Mouse (Mus musculus) myocyte (in vitro differentiated cells): ENCODE measurements around the gene Dpp6. TPM values are rescaled to one million over a fixed set of nuclear protein-coding genes. Genes with fewer than 3 reads are reported as not detected.
A peak's percentile ranks its signal among the peaks of the same experiment; 100 is the strongest.

Source experiments
- H3K27me3 ChIP-seq: one replicate; pipeline ENCODE4 v1.6.1; 2011; ENCODE audit not compliant: control insufficient read depth, insufficient read depth, insufficient read length
- H3K36me3 ChIP-seq: one replicate; pipeline ENCODE4 v1.6.1; 2011; ENCODE audit not compliant: control insufficient read depth, insufficient read depth
- H3K4me2 ChIP-seq: one replicate; pipeline ENCODE4 v1.6.1; 2011; ENCODE audit warnings: low read depth, control low read depth
- H3K4me3 ChIP-seq: one replicate; pipeline ENCODE4 v1.5.1; 2011; ENCODE audit warnings: mild to moderate bottlenecking, control low read depth, moderate library complexity
- H3K79me2 ChIP-seq: one replicate; pipeline ENCODE4 v1.6.1; 2011; ENCODE audit not compliant: control insufficient read depth, insufficient read depth
- H3ac ChIP-seq: one replicate; pipeline ENCODE4 v1.6.1; 2011; ENCODE audit not compliant: control insufficient read depth, insufficient read length
- CEBPB ChIP-seq: IDR thresholded peaks from 2 replicates; pipeline ENCODE4 v1.6.1; 2011; ENCODE audit warnings: mild to moderate bottlenecking, moderate library complexity; ENCODE audit not compliant: poor library complexity, insufficient read depth, severe bottlenecking
- E2F4 ChIP-seq: IDR thresholded peaks from one replicate; pipeline ENCODE4 v1.6.1; 2011; ENCODE audit warnings: mild to moderate bottlenecking, control low read depth, moderate library complexity; ENCODE audit not compliant: insufficient read depth
- MAX ChIP-seq: IDR thresholded peaks from one replicate; pipeline ENCODE4 v1.6.1; 2011; ENCODE audit warnings: low read depth, mild to moderate bottlenecking, control low read depth
- MYOD1 ChIP-seq, 3 experiments: IDR thresholded peaks; one replicate each; pipeline ENCODE4 v1.6.1; 2011; ENCODE audit warnings: control low read depth in 2 of 3, low read depth in 2 of 3, mild to moderate bottlenecking in 2 of 3, moderate library complexity in 1 of 3; ENCODE audit not compliant: insufficient read length in 2 of 3, control insufficient read depth in 1 of 3
- MYOG ChIP-seq, 3 experiments: IDR thresholded peaks; one replicate each; pipeline ENCODE4 v1.6.1; 2011; ENCODE audit warnings: control low read depth in 2 of 3, low read depth in 2 of 3, mild to moderate bottlenecking in 2 of 3; ENCODE audit not compliant: insufficient read length in 2 of 3, control insufficient read depth in 1 of 3, insufficient read depth in 1 of 3
- POLR2A ChIP-seq: IDR thresholded peaks from one replicate; pipeline ENCODE4 v1.6.1; 2011; ENCODE audit warnings: low read depth, mild to moderate bottlenecking, control low read depth, moderate library complexity; ENCODE audit not compliant: insufficient read length
- POLR2AphosphoS2 ChIP-seq: IDR thresholded peaks from one replicate; pipeline ENCODE4 v1.6.1; 2011; ENCODE audit warnings: low read depth, control low read depth; ENCODE audit not compliant: insufficient read length
- REST ChIP-seq: IDR thresholded peaks from one replicate; pipeline ENCODE4 v1.6.1; 2011; ENCODE audit warnings: mild to moderate bottlenecking, control low read depth, moderate library complexity; ENCODE audit not compliant: insufficient read depth, insufficient read length
- SRF ChIP-seq: IDR thresholded peaks from one replicate; pipeline ENCODE4 v1.6.1; 2011; ENCODE audit warnings: low read depth; ENCODE audit not compliant: control insufficient read depth, insufficient read length
- TCF12 ChIP-seq: IDR thresholded peaks from one replicate; pipeline ENCODE4 v1.6.1; 2011; ENCODE audit warnings: mild to moderate bottlenecking, control low read depth; ENCODE audit not compliant: poor library complexity, insufficient read depth, severe bottlenecking
- TCF3 ChIP-seq: IDR thresholded peaks from one replicate; pipeline ENCODE4 v1.6.1; 2011; ENCODE audit warnings: low read depth, control low read depth; ENCODE audit not compliant: insufficient read length
- USF1 ChIP-seq: IDR thresholded peaks from one replicate; pipeline ENCODE4 v1.6.1; 2011; ENCODE audit warnings: low read depth, mild to moderate bottlenecking, control low read depth, moderate library complexity
- polyA plus RNA-seq: library from polyadenylated mRNA; unstranded; fragments of >200 nt; fragmentation: generic; extraction: Trizol; gene quantifications from one replicate; pipeline ENCODE4 v1.2.1, GENCODE M21; 2012; ENCODE audit warnings: missing spikeins

Dpp6 gene
- polyA plus RNA-seq, 1 experiment: 0.06 TPM

DNA sequence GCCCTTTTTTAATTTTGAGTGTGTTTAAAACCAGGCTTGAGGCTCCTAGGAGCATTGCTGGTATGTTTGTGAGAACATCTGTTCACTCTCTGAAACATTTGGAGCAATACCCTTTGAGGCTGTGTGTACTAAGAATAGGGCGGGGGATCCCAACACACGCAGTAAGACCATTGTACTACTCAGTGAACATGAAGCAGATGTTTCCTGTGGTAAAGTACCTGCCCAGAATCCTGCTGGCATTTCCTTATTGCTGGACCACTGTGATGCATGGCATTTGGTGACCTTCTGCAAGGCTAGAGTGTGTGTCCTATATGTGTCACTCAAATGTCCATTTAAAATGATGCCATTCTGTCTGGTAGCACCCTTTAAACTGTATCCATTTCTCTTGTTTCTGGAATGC, 854.5 kb downstream of the Dpp6 start:
- Histone ChIP-seq H3K79me2 (no peaks in the 10 kb centered on the region), H3K36me3 (no peaks in the 10 kb centered on the region), H3ac (no peak overlapping the region), H3K27me3 (no peaks in the 10 kb centered on the region), H3K4me3 (no peak overlapping the region), H3K4me2 (no peak overlapping the region)
- TF ChIP-seq USF1: no peak
- TF ChIP-seq POLR2AphosphoS2: no peak
- no peak for TF ChIP-seq E2F4
- TF ChIP-seq SRF: no peak
- TF ChIP-seq MAX: no peak
- TF ChIP-seq MYOG (IDR thresholded peaks at IDR 0.05; ENCODE audit: control insufficient read depth in 1 of 3, insufficient read depth in 1 of 3, insufficient read length in 2 of 3, low read depth in 2 of 3): no peak
- no peak for TF ChIP-seq TCF3
- no peak for TF ChIP-seq POLR2A
- TF ChIP-seq MYOD1 (IDR thresholded peaks at IDR 0.05; ENCODE audit: control insufficient read depth in 1 of 3, insufficient read length in 2 of 3, low read depth in 2 of 3): no peak
- TF ChIP-seq REST: no peak
- no peak for TF ChIP-seq CEBPB
- TF ChIP-seq TCF12: no peak

DNA sequence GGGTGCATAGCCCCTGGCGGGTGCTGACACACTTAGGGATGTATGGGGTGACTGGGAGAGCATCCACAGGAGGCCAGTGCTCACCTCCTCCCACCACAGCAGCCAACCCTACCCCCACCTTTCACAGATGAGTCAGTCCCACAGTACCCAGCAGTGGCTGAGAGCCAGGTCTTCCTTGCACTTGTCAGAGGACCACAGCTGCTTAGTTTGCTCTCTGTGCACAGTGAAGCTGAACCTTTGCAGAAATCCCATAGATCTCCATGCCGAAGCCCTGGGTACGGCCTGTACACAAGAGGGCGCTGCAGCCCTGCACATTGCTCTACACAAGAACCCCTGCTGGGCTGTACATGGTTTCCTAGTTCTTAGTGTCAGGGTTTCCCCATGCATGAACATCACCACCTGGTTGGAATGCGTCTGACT, 860.3 kb downstream of the Dpp6 start:
- TF ChIP-seq USF1: no peak
- TF ChIP-seq CEBPB: no peak
- TF ChIP-seq TCF12: no peak
- peak in 1 of 3 experiments; percentile 31 for TF ChIP-seq MYOD1 (IDR thresholded peaks at IDR 0.05; ENCODE audit: control insufficient read depth in 1 of 3, insufficient read length in 2 of 3, low read depth in 2 of 3)
- H3K4me2 ChIP-seq: no peak overlapping the region
- H3ac ChIP-seq: no peak overlapping the region
- H3K79me2 ChIP-seq: no peaks in the 10 kb centered on the region
- no peak overlapping the region for H3K4me3 ChIP-seq
- H3K36me3 ChIP-seq: no peaks in the 10 kb centered on the region
- H3K27me3 ChIP-seq: no peaks in the 10 kb centered on the region

- TF ChIP-seq TCF12 (no peak), MAX (no peak), SRF (no peak), CEBPB (no peak), POLR2AphosphoS2 (no peak), POLR2A (no peak), E2F4 (no peak), MYOG (IDR thresholded peaks at IDR 0.05; ENCODE audit: control insufficient read depth in 1 of 3, insufficient read depth in 1 of 3, insufficient read length in 2 of 3, low read depth in 2 of 3) (no peak), TCF3 (no peak), USF1 (no peak), MYOD1 (IDR thresholded peaks at IDR 0.05; ENCODE audit: control insufficient read depth in 1 of 3, insufficient read length in 2 of 3, low read depth in 2 of 3) (no peak), REST (no peak)
- Histone ChIP-seq H3K36me3 (no peaks in the 10 kb centered on the region), H3K4me2 (no peak overlapping the region), H3ac (no peak overlapping the region), H3K79me2 (no peaks in the 10 kb centered on the region), H3K4me3 (no peak overlapping the region), H3K27me3 (no peaks in the 10 kb centered on the region)
Observed at GRCm38 (mm10) chr5:27679151-27679550, 862.1 kb downstream of the Dpp6 start.

DNA sequence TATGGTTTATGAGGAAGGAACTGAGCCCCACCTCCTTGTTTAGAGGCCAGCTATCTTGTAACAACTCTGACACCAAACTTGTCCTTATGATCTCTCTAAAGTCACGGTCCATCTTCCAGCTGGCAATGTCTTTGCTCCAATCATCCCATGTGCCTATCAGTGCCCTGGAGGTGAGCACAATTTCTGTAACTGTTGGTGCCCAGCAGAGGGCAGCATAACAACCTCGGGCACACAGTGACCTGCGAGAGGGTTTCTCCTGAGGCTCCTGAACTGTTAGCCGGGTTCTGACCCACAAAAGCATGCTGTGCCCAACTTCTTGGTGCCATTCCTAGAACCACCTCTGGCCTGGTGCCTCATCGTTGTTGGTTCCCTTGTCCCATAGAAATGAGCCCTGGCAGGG, 863.5 kb downstream of the Dpp6 start:
- no peaks in the 10 kb centered on the region for H3K36me3 ChIP-seq
- H3K4me2 ChIP-seq: no peak overlapping the region
- TF ChIP-seq CEBPB (no peak), TCF12 (no peak), TCF3 (no peak), SRF (no peak), REST (no peak), POLR2A (no peak), E2F4 (no peak), MYOD1 (IDR thresholded peaks at IDR 0.05; ENCODE audit: control insufficient read depth in 1 of 3, insufficient read length in 2 of 3, low read depth in 2 of 3) (no peak), POLR2AphosphoS2 (no peak), MAX (no peak), MYOG (IDR thresholded peaks at IDR 0.05; ENCODE audit: control insufficient read depth in 1 of 3, insufficient read depth in 1 of 3, insufficient read length in 2 of 3, low read depth in 2 of 3) (no peak)
- H3ac ChIP-seq: no peak overlapping the region
- H3K4me3 ChIP-seq: no peak overlapping the region
- H3K27me3 ChIP-seq: no peaks in the 10 kb centered on the region
- no peaks in the 10 kb centered on the region for H3K79me2 ChIP-seq

DNA sequence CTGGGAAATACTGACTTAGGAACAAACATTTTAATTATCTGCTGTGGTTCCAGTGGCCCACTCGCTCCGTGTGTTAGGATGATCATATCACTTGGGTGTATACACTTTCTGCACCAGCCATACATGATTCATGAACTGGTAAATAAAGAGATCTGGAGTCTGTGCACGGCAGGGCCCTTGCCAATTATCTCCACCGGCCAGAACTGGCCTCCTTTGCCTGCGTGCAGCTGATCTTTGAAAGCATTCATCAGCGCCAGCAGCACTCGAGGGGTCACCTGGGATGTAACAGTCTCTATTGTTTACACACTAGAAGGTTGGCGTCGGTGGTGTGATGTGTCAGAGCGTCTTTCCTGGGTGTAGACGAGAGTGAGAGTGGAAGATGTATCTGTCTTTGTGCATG, 868.2 kb downstream of the Dpp6 start:
- Histone ChIP-seq H3K27me3 (no peaks in the 10 kb centered on the region), H3ac (no peak overlapping the region), H3K4me3 (no peak overlapping the region), H3K4me2 (no peak overlapping the region), H3K79me2 (no peaks in the 10 kb centered on the region), H3K36me3 (no peaks in the 10 kb centered on the region)
- no peak for TF ChIP-seq USF1
- TF ChIP-seq POLR2AphosphoS2: no peak
- no peak for TF ChIP-seq REST
- no peak for TF ChIP-seq MYOD1 (IDR thresholded peaks at IDR 0.05; ENCODE audit: control insufficient read depth in 1 of 3, insufficient read length in 2 of 3, low read depth in 2 of 3)
- TF ChIP-seq POLR2A: no peak
- TF ChIP-seq E2F4: no peak
- TF ChIP-seq CEBPB: no peak
- no peak for TF ChIP-seq TCF3
- no peak for TF ChIP-seq MYOG (IDR thresholded peaks at IDR 0.05; ENCODE audit: control insufficient read depth in 1 of 3, insufficient read depth in 1 of 3, insufficient read length in 2 of 3, low read depth in 2 of 3)
- TF ChIP-seq MAX: no peak
- no peak for TF ChIP-seq TCF12
- no peak for TF ChIP-seq SRF
